Mouse (Mus musculus) CH12.LX (cell line): ENCODE measurements around the gene Sucnr1.

Experiments
- CHD1 ChIP-seq: IDR thresholded peaks from 2 replicates; pipeline ENCODE4 v1.6.1; 2012; ENCODE audit warnings: low read depth, low read length, improper control_type of control experiment, inconsistent platforms
- CTCF ChIP-seq, 2 experiments: IDR thresholded peaks in 1 of 2; conservative IDR thresholded peaks in 1 of 2; 2 replicates each; pipeline ENCODE4 v1.5.1; 2011 to 2012; ENCODE audit warnings: low read depth in 2 of 2, low read length in 2 of 2, improper control_type of control experiment in 1 of 2, inconsistent platforms in 1 of 2, mild to moderate bottlenecking in 1 of 2, moderate library complexity in 1 of 2
- E2F4 ChIP-seq: IDR thresholded peaks from 2 replicates; pipeline ENCODE4 v1.6.1; 2011; ENCODE audit warnings: low read depth, low read length, improper control_type of control experiment; ENCODE audit not compliant: insufficient replicate concordance
- EP300 ChIP-seq: IDR thresholded peaks from 2 replicates; pipeline ENCODE4 v1.6.1; 2011; ENCODE audit warnings: low read length, improper control_type of control experiment
- GABPA ChIP-seq: IDR thresholded peaks from 2 replicates; pipeline ENCODE4 v1.6.1; 2012; ENCODE audit warnings: low read depth, low read length, improper control_type of control experiment, inconsistent platforms; ENCODE audit not compliant: insufficient replicate concordance
- MXI1 ChIP-seq: IDR thresholded peaks from 2 replicates; pipeline ENCODE4 v1.6.1; 2011; ENCODE audit warnings: mild to moderate bottlenecking, low read depth, low read length, improper control_type of control experiment
- PAX5 ChIP-seq: IDR thresholded peaks from 2 replicates; pipeline ENCODE4 v1.6.1; 2012; ENCODE audit warnings: low read length, inconsistent platforms, mixed read lengths
- POLR2A ChIP-seq: IDR thresholded peaks from 2 replicates; pipeline ENCODE4 v1.6.1; 2011; ENCODE audit warnings: low read depth, mild to moderate bottlenecking, improper control_type of control experiment, low read length
- POLR2AphosphoS2 ChIP-seq: IDR thresholded peaks from 2 replicates; pipeline ENCODE4 v1.6.1; 2011; ENCODE audit warnings: low read depth, low read length, improper control_type of control experiment
- TBP ChIP-seq: conservative IDR thresholded peaks from 2 replicates; pipeline ENCODE4 v1.6.1; 2011; ENCODE audit warnings: low read depth, low read length, improper control_type of control experiment
- TCF12 ChIP-seq: IDR thresholded peaks from 2 replicates; pipeline ENCODE4 v1.6.1; 2014; ENCODE audit warnings: low read depth, mild to moderate bottlenecking, inconsistent platforms, low read length, improper control_type of control experiment
- ZNF384 ChIP-seq: IDR thresholded peaks from 2 replicates; pipeline ENCODE4 v1.6.1; 2012; ENCODE audit warnings: low read depth, low read length, improper control_type of control experiment, inconsistent platforms

GRCm38 (mm10) chr3:60114571-60114970 is 32.9 kb downstream of the Sucnr1 start:
- TF ChIP-seq TCF12 (no peak), ZNF384 (no peak), EP300 (no peak), TBP (no peak), POLR2A (no peak), CHD1 (no peak), GABPA (no peak), PAX5 (no peak), POLR2AphosphoS2 (no peak), CTCF (conservative IDR thresholded peaks at IDR 0.05 in 1 of 2, IDR thresholded peaks at IDR 0.05 in 1 of 2; ENCODE audit: low read depth in 2 of 2, low read length in 2 of 2) (no peak), MXI1 (no peak), E2F4 (no peak)
